Mouse (Mus musculus): ENCODE results near the gene Hist1h4f.

DNA sequence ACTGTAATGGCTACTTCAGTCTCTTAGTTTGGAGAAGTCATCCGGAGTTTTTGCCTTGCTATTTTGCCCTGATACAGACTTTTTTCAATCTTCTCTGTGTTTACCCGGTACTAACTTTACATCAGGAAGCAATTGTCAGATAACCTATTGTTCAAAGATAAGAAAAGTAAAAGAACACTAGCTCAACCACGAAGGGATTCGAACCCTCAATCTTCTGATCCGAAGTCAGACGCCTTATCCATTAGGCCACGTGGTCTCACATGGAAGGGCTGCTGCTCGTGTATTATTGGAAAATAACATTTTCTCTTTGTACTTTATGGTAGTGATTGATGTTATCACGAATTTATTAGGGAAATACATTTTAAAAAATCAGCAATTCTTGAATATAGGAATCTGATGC lies 47.7 kb downstream of the Hist1h4f start:
- TF ChIP-seq CTCF (conservative IDR thresholded peaks at IDR 0.05; ENCODE audit: insufficient read depth, insufficient read length, low read depth, low read length) (no peak), POLR2A (IDR thresholded peaks at IDR 0.05; ENCODE audit: low read depth, low read length) (no peak)

Data from kidney, adult 2 months (tissue).